Mouse (Mus musculus) gonadal fat pad, adult 2 months (tissue): ENCODE measurements around the gene Ino80. TPM values are rescaled to one million over a fixed set of nuclear protein-coding genes. Genes with fewer than 3 reads are reported as not detected.
"Not testable (repeated sequence)": the region's sequence is repeated elsewhere in the genome, so short reads cannot be mapped to it uniquely, and the experiment has no call there.

Source experiments
- DNase-seq: peaks from one replicate; pipeline ENCODE4 v3.0.0-alpha.2; 2012; ENCODE audit warnings: low read depth
- polyA plus RNA-seq: library from polyadenylated mRNA; depleted of rRNA; stranded (reverse); fragments of >200 nt; gene quantifications from 2 replicates; pipeline ENCODE4 v1.2.3, GENCODE M21; 2012; rRNA removed

The Ino80 gene
- polyA plus RNA-seq, result 7.6 and 7.7 TPM in 2 replicates

DNA sequence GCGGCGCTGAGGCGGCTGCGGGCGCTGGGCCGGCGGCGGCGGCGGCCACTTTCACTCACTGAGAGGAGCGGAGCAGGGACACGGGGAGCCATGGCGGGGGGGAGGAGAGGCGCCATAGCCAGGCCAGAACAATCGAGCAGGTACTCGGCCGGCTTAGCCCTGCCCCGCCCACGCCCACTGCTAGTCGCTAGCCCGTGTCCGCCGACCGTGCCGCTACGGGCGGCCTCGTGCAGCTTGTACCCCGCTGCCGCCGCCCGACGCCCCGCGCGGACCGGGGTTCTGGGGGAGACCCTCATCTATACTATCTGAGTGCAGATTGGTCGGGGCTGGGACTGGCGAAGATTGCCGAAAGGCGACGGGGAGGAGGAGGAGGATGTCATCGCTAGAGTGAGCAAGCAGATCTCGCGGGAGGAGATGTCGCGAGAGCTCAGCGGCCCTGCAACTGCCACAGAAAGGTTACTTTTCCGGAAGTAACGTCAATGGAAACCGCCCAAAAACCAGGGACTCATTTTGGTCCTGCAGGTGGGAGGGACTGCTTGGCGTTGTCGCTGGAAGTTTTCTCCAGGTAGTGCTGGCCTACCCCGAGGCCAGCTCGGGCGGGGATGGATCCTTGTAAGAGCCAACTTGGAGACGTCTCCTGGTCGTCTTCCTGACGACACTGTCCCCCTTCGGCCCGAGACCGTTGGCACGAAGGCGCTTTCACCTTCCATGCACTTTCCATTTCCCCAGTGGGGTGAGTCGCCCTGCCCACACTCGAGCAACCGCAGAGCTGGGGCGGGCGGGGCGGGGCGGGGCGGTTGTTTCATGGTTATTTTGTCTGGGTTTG, at the start of gene Ino80:
Ino80 (minus strand) TSS at position 117 of the 826 bp plus-strand sequence.
- DNase-seq, result peak; percentile 97

GRCm38 (mm10) chr2:119525422-119525821, 47.9 kb upstream of the Ino80 start:
- no peak for DNase-seq

- no peak for DNase-seq
Measured at GRCm38 (mm10) chr2:119523836-119524235, 46.3 kb upstream of the Ino80 start.

- no peak for DNase-seq
Measured at GRCm38 (mm10) chr2:119520550-119520949, 43.1 kb upstream of the Ino80 start.

- DNase-seq, result no peak
Measured at GRCm38 (mm10) chr2:119516811-119517210, 39.3 kb upstream of the Ino80 start.

DNA sequence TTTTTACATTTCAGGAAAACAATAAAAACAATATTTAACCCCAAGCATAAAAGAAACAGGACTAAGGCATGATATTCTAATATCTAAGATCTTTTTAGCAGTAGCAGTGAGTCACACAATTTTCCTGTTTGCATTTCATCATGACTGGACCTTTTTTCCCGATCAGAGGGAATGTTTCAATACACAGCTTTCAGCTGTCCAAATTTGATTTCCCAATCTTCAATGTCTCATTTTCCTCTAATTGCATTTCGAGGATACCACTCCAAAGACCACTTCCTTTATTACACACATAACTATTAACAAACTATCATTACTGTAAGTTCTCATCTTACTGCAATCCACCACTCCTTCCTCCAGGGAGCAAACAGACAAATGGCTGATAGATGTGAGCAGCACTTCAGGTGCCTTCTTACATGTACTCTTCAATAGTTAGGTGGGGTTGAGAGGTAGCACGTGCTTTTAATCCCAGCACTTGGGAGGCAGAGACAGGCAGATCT, 36.6 kb upstream of the Ino80 start:
- no peak for DNase-seq

- DNase-seq, result no peak
Measured at GRCm38 (mm10) chr2:119512292-119512691, 34.8 kb upstream of the Ino80 start.

- DNase-seq, result no peak
Measured at GRCm38 (mm10) chr2:119510856-119511255, 33.4 kb upstream of the Ino80 start.

- DNase-seq, result not testable (repeated sequence)
Measured at GRCm38 (mm10) chr2:119508518-119508917, 31.0 kb upstream of the Ino80 start.

- DNase-seq, result no peak
Measured at GRCm38 (mm10) chr2:119507108-119507507, 29.6 kb upstream of the Ino80 start.

DNA sequence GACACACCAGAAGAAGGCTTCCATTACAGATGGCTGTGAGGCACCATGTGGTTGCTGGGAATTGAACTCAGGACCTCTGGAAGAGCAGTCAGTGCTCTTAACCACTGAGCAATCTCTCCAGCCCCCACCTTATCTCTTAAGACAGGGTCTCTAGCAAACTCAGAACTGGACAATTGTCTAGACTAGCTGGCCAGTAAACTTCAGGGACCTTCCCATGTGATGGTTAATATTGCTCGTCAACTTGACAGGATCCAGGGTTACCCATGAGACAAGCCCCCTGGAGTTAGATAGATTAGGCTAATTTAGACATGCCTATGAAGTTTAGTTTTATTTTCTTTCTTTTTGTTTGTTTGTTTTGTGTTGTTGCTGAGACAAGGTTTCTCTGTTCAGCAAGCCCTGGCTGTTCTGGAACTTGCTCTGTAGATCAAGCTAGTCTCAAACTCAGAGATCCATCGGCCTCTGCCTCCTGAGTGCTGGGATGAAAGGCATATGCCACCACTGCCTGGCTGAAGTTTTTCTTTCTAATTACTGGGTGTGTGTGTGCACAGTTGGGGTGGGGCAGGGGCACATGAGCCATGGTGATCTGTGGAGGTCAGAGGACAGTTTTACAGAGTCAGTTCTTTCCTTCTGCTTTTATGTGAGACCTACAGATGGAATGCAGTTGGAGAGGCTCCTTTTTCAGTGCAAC, 23.6 kb upstream of the Ino80 start:
- DNase-seq, result no peak

DNA sequence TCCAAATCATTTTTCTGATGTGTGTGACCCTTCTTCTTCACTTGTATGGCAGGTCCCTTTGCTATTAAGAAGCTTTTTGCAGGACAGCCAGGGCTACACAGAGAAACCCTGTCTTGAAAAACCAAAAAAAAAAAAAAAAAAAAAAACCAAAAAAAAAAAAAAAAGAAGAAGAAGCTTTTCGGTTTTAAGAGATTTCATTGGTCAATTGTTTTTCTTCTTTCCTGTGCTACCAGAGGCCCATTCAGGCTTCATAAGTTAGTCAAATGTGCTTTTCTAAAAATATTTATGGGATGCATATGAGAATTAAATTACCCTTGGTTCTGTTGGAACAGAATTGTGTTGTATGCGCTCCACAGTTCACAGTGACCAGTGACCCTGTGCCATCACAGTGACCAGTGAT, 21.4 kb upstream of the Ino80 start:
- no peak for DNase-seq

GRCm38 (mm10) chr2:119496082-119496481, 18.6 kb upstream of the Ino80 start:
- DNase-seq, result no peak

DNA sequence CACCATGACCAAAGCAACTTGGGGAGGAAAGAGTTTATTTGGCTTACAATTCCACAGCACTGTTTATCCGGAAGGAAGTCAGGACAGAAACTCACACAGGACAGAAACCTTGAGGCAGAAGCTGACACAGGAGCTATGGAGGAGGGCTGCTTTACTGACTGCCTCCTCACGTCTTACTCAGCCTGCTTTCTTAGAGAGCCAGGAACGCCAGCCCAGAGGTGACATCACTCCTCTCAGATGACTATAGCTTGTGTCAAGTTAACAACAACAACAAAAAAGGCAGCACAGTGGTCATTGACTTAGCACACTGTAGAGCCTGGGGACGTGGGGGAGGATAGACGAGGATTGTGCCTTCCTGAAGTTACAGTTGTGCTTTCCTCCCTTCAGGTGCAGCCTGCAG, 14.5 kb upstream of the Ino80 start:
- no peak for DNase-seq

GRCm38 (mm10) chr2:119486488-119486887, 9.0 kb upstream of the Ino80 start:
- DNase-seq, result no peak

GRCm38 (mm10) chr2:119482307-119482706, 4.8 kb upstream of the Ino80 start:
- no peak for DNase-seq

- DNase-seq, result no peak
Measured at GRCm38 (mm10) chr2:119478397-119478749, 886 bp upstream of the Ino80 start.

DNA sequence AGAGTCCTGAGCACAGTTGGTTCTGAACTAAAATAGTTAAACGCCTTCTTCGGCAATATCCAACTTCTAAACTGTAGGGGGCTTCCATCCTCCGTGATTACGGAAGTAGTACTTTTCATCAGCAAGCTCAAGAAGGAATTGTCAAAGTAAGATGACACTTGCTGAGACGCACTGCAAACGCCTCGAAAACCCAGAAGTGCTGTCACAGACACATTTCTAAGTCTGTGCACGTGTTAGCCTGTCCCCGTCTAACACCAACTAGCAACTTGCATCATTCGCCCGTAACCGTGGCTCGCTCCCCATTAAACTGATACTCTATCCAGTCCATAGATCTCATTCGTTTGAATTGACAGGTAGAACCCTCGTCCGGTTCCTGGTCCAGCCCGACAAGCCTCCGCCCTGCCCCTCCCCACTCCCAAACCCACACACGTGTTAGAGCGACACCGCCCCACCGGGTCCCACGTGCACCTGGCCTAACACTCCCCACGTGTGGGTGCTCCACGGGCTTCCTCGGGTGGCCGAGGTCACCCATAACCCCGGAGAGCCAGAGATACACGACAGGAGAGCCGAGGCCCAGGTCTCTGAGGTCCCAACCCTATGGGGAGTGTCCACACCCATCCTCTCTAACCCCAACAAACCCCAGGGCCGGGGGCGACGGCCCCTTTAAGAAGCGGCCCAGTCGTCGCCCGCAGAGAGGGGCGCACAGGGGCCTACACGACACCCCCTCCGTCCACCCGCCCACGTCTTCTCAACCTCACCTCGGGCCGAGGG, 681 bp downstream of the Ino80 start:
- DNase-seq, result no peak

DNA sequence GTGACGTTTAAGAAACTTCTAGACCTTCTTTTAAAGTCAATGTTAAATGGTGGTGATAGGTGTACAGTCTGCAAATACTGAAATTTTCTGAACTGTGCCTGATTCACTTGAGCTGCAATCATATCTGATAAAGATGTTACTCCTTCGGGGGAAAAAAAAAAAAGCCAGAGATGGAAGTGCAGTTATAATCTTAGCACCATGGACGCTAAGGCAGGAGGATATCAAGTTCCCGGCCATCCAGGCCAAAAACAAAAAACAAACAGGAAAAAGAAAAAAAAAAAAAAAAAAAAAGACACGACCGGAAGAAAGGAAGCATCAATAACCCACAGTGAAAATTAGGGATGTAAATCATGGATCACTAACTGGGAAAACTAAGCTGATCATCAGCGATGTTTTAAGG, 1.3 kb downstream of the Ino80 start:
- no peak for DNase-seq

GRCm38 (mm10) chr2:119463945-119464344, 13.5 kb downstream of the Ino80 start:
- no peak for DNase-seq

DNA sequence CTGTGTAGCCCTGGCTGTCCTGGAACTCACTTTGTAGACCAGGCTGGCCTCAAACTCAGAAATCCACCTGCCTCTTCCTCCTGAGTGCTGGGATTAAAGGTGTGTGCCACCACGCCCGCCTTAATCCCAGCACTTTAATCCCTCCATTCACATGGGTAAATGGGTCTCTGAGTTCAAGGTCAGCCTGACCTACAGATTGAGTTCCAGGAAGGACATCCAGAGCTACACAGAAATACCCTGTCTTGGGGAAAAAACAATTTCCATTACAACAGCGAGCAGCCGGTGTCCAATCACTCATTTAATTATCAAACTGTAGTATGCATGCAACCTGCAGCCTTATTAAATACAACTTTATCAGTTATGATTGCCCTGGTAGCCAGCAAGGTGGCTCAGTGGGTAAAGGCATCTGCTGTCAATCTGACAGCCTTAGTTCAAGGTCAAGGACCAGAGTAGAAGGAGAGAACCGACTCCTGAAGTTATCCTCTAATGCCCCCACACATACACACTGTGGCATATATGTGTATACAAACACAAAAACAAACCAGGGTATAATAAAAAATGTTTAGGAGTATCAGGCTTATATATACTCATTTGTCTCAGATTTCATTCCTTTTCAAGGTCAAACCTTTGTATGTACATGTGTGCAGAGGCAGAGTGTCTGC, 14.2 kb downstream of the Ino80 start:
- DNase-seq, result no peak

- no peak for DNase-seq
Measured at GRCm38 (mm10) chr2:119461028-119461427, 16.5 kb downstream of the Ino80 start.
